Mouse (Mus musculus): Measurements from ENCODE around the gene Foxi2. TPM values are rescaled to one million over a fixed set of nuclear protein-coding genes. Genes with fewer than 3 reads are reported as not detected.

Foxi2 gene
- polyA plus RNA-seq, 1 experiment from 2014 or later, result 4.1 TPM

DNA sequence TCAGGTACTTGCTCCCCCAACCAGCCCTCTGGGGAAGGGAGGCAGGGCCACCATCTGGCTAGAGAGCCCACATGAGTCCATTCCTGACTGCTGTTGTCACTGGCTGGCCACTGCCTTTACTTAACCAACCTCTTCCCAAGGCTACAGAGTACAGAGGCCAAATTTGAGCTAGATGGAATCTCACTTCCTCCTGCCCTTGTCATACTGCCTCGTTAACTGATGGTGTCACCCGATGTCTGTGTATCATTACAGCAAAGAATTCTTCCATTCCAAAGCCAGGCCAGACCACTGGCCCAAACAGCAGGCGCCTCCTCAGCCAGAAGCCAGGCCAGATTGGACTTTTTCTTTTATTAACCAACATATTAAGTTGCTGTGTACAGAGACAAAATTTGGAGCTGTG lies 1.6 kb upstream of the Foxi2 start:
- no peaks in the 10 kb centered on the region for H3K9me3 ChIP-seq
- H3K27me3 ChIP-seq (ENCODE audit: insufficient read depth, poor library complexity, severe bottlenecking), result peaks cover 67% of the 10 kb centered on the region
- H3K27ac ChIP-seq, result no peak overlapping the region
- H3K4me1 ChIP-seq (replicated peaks), result peaks cover 12% of the 10 kb centered on the region
- WGBS, result 83% methylated on average over 3 of the region's 3 CpGs
- H3K36me3 ChIP-seq, result no peaks in the 10 kb centered on the region
- DNase-seq (ENCODE audit: low spot score), result no peak
- no peak overlapping the region for H3K4me3 ChIP-seq

DNA sequence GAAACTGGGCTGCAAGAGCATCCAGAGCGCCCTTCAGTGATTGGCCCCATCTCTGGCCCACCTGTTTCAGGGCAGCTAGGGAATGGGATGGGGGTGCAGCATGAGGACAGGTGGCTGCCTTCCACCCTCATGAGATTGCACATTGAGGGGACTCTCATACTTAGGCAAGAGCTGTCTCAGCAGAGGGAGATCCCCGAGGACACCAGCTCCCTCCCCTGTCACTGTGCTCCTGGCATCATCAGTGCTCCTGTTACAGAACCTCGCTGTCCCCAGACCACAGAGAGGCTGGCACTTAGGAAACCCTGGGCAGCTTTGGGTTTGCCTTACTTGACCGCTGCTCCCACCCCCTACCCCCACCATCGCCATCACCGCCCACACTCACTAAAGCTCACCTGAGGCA lies 2.2 kb downstream of the Foxi2 start:
- no peak for DNase-seq (ENCODE audit: low spot score)
- peaks cover 62% of the 10 kb centered on the region for H3K27me3 ChIP-seq (ENCODE audit: insufficient read depth, poor library complexity, severe bottlenecking)
- H3K4me3 ChIP-seq, result no peak overlapping the region
- WGBS, result 74% methylated on average over 6 of the region's 6 CpGs
- H3K36me3 ChIP-seq, result no peaks in the 10 kb centered on the region
- no peaks in the 10 kb centered on the region for H3K9me3 ChIP-seq
- peaks cover 12% of the 10 kb centered on the region for H3K4me1 ChIP-seq (replicated peaks)
- H3K27ac ChIP-seq, result no peak overlapping the region

- Histone ChIP-seq H3K27me3 (ENCODE audit: insufficient read depth, poor library complexity, severe bottlenecking) (no peaks in the 10 kb centered on the region), H3K36me3 (no peaks in the 10 kb centered on the region), H3K4me1 (replicated peaks) (0 out of 2 replicates have a peak, but pooled peaks cover 3% of the 10 kb centered on the region), H3K27ac (no peak overlapping the region), H3K4me3 (no peak overlapping the region), H3K9me3 (no peaks in the 10 kb centered on the region)
- DNase-seq (ENCODE audit: low spot score), result no peak
- WGBS, result 92% methylated on average over 6 of the region's 6 CpGs
These were observed 18.7 kb downstream of the Foxi2 start for GRCm38 (mm10) chr7:135428840-135429239.

DNA sequence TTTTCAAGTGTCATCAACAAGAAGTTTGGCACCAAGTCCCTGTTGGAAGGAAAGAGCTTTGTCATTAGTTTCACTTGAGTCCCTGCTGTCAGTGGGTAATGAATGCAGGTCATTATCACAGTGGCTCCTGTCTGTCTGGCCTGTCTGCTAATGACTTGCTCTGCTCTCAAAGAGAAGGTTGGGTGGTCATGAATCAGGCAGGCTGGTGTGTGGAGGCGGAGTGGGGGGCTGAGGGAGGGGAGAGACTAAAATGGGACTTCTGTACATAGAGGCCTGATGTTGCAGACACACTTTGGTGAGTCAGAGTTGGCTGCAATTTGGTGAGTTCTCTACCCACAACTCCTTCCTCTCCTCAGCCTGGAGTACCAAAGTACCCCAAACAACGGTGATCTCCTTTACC lies 20.8 kb downstream of the Foxi2 start:
- WGBS, result 80% methylated on average over 2 of the region's 2 CpGs
- Histone ChIP-seq H3K27ac (no peak overlapping the region), H3K36me3 (no peaks in the 10 kb centered on the region), H3K4me1 (replicated peaks) (0 out of 2 replicates have a peak, but pooled peaks cover 3% of the 10 kb centered on the region), H3K9me3 (no peaks in the 10 kb centered on the region), H3K4me3 (no peak overlapping the region), H3K27me3 (ENCODE audit: insufficient read depth, poor library complexity, severe bottlenecking) (no peaks in the 10 kb centered on the region)
- DNase-seq (ENCODE audit: low spot score), result no peak

DNA sequence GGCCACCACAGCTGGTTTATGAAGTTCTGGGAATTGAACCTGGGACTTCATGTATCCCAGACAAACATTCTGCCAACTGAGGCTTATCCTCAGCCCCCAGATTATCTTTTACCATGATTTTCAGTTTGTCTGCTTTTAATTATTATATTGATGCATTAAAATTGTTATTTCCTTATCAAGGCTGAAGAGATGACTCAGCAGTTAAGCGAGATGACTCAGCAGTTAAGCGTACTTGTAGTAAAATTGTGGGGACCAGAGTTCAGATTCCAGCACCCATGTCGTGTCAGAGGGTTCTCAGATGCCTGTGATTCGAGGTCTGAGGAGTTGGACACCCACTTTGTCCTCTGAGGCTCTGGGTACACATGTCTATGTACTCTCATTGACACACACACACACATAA lies 33.8 kb downstream of the Foxi2 start:
- Histone ChIP-seq H3K9me3 (no peaks in the 10 kb centered on the region), H3K27me3 (ENCODE audit: insufficient read depth, poor library complexity, severe bottlenecking) (no peaks in the 10 kb centered on the region), H3K27ac (no peak overlapping the region), H3K4me3 (no peak overlapping the region), H3K36me3 (no peaks in the 10 kb centered on the region), H3K4me1 (replicated peaks) (no peaks in the 10 kb centered on the region)
- WGBS, result 87% methylated on average over 4 of the region's 4 CpGs
- DNase-seq (ENCODE audit: low spot score), result no peak

DNA sequence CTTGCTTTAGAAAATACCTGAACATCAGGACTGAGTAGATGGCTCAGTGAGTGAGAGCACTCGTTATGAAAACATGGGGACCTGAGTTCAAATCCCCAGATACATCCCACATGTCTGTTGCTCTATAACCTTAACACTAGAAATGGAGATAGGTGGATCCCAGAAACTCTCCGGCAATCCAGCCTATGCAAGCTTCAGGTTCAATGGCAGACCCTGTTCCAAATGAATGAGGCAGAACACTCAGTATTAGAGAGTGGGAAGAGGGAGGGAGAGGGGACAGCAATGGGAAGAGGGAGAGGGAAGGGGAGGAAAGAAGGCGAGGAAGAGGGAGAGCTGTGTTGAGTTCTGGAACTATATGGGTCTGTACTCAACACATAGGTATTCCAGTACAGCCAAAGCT lies 41.2 kb downstream of the Foxi2 start:
- no peak overlapping the region for H3K4me3 ChIP-seq
- DNase-seq (ENCODE audit: low spot score), result no peak
- no peaks in the 10 kb centered on the region for H3K36me3 ChIP-seq
- H3K9me3 ChIP-seq, result no peaks in the 10 kb centered on the region
- no peak overlapping the region for H3K27ac ChIP-seq
- no peaks in the 10 kb centered on the region for H3K27me3 ChIP-seq (ENCODE audit: insufficient read depth, poor library complexity, severe bottlenecking)
- WGBS, result 84% methylated on average over 3 of the region's 3 CpGs
- H3K4me1 ChIP-seq (replicated peaks), result no peaks in the 10 kb centered on the region

DNA sequence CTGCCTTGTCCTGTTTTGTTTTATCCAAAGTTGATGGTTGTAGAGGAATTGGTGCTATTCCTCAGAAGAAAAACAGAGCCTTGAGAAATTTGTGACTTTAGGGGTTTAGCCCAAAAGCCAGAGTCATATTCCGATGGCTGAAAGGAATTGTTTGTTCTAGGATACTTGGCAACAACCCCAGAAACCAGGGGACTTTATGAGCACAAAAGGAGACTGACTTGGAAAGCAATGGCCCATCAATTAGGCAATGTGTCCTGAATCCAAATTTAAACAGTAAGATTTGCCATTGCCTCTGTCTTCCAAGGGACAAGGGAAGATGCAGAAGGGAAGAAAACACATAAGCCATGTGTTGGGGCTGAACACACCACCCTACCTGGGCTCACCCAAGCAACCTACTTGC lies 42.3 kb downstream of the Foxi2 start:
- Histone ChIP-seq H3K27ac (no peak overlapping the region), H3K27me3 (ENCODE audit: insufficient read depth, poor library complexity, severe bottlenecking) (no peaks in the 10 kb centered on the region), H3K4me1 (replicated peaks) (no peaks in the 10 kb centered on the region), H3K36me3 (no peaks in the 10 kb centered on the region), H3K9me3 (no peaks in the 10 kb centered on the region), H3K4me3 (no peak overlapping the region)
- no peak for DNase-seq (ENCODE audit: low spot score)
- 88% methylated on average over 1 of the region's 1 CpGs for WGBS

- no peak for DNase-seq (ENCODE audit: low spot score)
- Histone ChIP-seq H3K4me3 (no peak overlapping the region), H3K27ac (no peak overlapping the region), H3K4me1 (replicated peaks) (no peaks in the 10 kb centered on the region), H3K27me3 (ENCODE audit: insufficient read depth, poor library complexity, severe bottlenecking) (no peaks in the 10 kb centered on the region), H3K9me3 (no peaks in the 10 kb centered on the region), H3K36me3 (no peaks in the 10 kb centered on the region)
- 57% methylated on average over 3 of the region's 3 CpGs for WGBS
These were observed 43.6 kb downstream of the Foxi2 start for GRCm38 (mm10) chr7:135453690-135454089.

Other genes with a start within 250 kb of the Foxi2 start
- not detected in 2 replicates for gene Nps, start 151.6 kb upstream of the Foxi2 start, polyA plus RNA-seq (2016; fragmentation: Nextera tagmentation; extraction: Ambion mirVana)
- gene Clrn3, start 118.3 kb downstream of the Foxi2 start, polyA plus RNA-seq (2016; fragmentation: Nextera tagmentation; extraction: Ambion mirVana), result not detected in 2 replicates
- gene Ptpre, start 127.2 kb downstream of the Foxi2 start, polyA plus RNA-seq (2016; fragmentation: Nextera tagmentation; extraction: Ambion mirVana), result 0.68 and 0.85 TPM in 2 replicates

All from hindbrain, embryonic 10.5 days (tissue).